Mouse (Mus musculus) thymus, postnatal 10 days (tissue): ENCODE measurements around the gene Gm13277.
"Not testable (repeated sequence)": the region's sequence is repeated elsewhere in the genome, so short reads cannot be mapped to it uniquely, and the experiment has no call there.

Experiments used
- DNase-seq, 2 experiments: peaks; one replicate each; pipeline ENCODE4 v3.0.0; 2021; ENCODE audit warnings: low spot score in 2 of 2

Gene Gm13277

GRCm38 (mm10) chr4:88788402-88788801, at the start of gene Gm13277:
TSS of gene Gm13277 (plus strand) at chr4:88788632.
- DNase-seq = peak; percentile 61 to 66

GRCm38 (mm10) chr4:88739036-88739435, 49.4 kb upstream of the Gm13277 start:
- DNase-seq = no peak

GRCm38 (mm10) chr4:88741426-88741825, 47.0 kb upstream of the Gm13277 start:
- DNase-seq = no peak

- no peak for DNase-seq
These were observed 45.6 kb upstream of the Gm13277 start for GRCm38 (mm10) chr4:88742771-88743371.

GRCm38 (mm10) chr4:88744207-88744606, 44.2 kb upstream of the Gm13277 start:
- no peak for DNase-seq

- DNase-seq = no peak
These were observed 38.5 kb upstream of the Gm13277 start for GRCm38 (mm10) chr4:88749926-88750325.

GRCm38 (mm10) chr4:88754818-88755340, 33.6 kb upstream of the Gm13277 start, which contains the start of gene Gm13271:
TSS of gene Gm13271 (plus strand) at chr4:88754868.
- peak; percentile 61 to 83 for DNase-seq

- DNase-seq = peak in 1 of 2 experiments; percentile 23
These were observed 31.6 kb upstream of the Gm13277 start for GRCm38 (mm10) chr4:88756581-88757513.

GRCm38 (mm10) chr4:88757628-88758031, 30.8 kb upstream of the Gm13277 start:
- peak; percentile 85 to 91 for DNase-seq

- not testable (repeated sequence) for DNase-seq
These were observed 29.7 kb upstream of the Gm13277 start for GRCm38 (mm10) chr4:88758751-88759150.

GRCm38 (mm10) chr4:88759610-88760268, 28.7 kb upstream of the Gm13277 start, which contains the start of gene Gm13283:
TSS of gene Gm13283 (plus strand) at chr4:88760119.
- DNase-seq = peak; percentile 43 to 53

- not testable (repeated sequence) for DNase-seq
These were observed 28.0 kb upstream of the Gm13277 start for GRCm38 (mm10) chr4:88760431-88760830.

GRCm38 (mm10) chr4:88761776-88762175, 26.7 kb upstream of the Gm13277 start:
- DNase-seq = peak; percentile 90 to 93

GRCm38 (mm10) chr4:88762341-88762740, 26.1 kb upstream of the Gm13277 start:
- DNase-seq = not testable (repeated sequence)

- not testable (repeated sequence) for DNase-seq
These were observed 24.9 kb upstream of the Gm13277 start for GRCm38 (mm10) chr4:88763384-88764018.

- DNase-seq = not testable (repeated sequence)
These were observed 14.9 kb upstream of the Gm13277 start, which contains the start of gene Gm13290 for GRCm38 (mm10) chr4:88773534-88773933. TSS of gene Gm13290 (plus strand) at chr4:88773834.

GRCm38 (mm10) chr4:88776622-88777021, 11.8 kb upstream of the Gm13277 start, which contains the start of gene Gm13289:
TSS of gene Gm13289 (plus strand) at chr4:88776922.
- not testable (repeated sequence) for DNase-seq

- DNase-seq = not testable (repeated sequence)
These were observed 8.9 kb upstream of the Gm13277 start, which contains the start of gene Gm13272 for GRCm38 (mm10) chr4:88779550-88779949. TSS of gene Gm13272 (plus strand) at chr4:88779850.

- not testable (repeated sequence) for DNase-seq
These were observed 8.1 kb upstream of the Gm13277 start for GRCm38 (mm10) chr4:88780320-88780719.

- not testable (repeated sequence) for DNase-seq
These were observed 6.6 kb upstream of the Gm13277 start, which contains the start of gene Ifnz for GRCm38 (mm10) chr4:88781831-88782230. TSS of gene Ifnz (plus strand) at chr4:88782131.

- not testable (repeated sequence) for DNase-seq
These were observed 6.1 kb upstream of the Gm13277 start for GRCm38 (mm10) chr4:88782335-88782734.
